ENCODE assay signal across 20 mouse cellular contexts in the genomic region with DNA sequence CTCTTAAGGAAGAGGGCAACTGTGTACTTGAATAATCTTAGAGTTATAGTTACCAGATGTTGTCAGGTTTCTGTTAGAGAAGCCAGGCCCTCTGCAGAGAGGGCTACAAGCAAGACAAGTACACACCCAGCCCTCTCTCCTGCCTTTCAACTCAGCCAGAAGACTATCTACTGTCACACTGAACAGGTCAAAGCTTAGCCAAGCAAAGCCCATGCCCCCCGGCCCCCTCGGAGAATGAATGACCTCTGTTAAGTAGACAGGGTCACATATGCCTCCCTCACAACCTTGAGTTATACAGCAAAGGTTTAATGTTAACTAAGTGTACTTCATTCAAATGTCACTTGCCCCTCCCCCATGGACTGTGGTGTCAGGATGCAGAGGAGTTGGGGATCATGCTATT. TPM values are rescaled to one million over a fixed set of nuclear protein-coding genes. Genes with fewer than 3 reads are reported as not detected.
"Had no signal": no experiment of that assay in that cellular context is flagged by ENCODE, and none has a peak within 500 bp of the region (broad histone marks: within the 10 kb centered on the region; RNA-seq: fewer than 3 reads in every experiment).

No protein-coding gene starts in this region.

- DNase-seq: left cerebral cortex, postnatal 4 days; lung, embryonic 14.5 days; lung, postnatal 10 days; lung, postnatal 4 days; midbrain, embryonic 14.5 days; right cerebral cortex, adult 18-20 months; right cerebral cortex, postnatal 25 days; thymus, postnatal 36 days had no signal

- H3K9ac ChIP-seq: limb, embryonic 15.5 days; liver, embryonic 12.5 days; lung, embryonic 14.5 days; neural tube, embryonic 15.5 days had no signal

- H3K27me3 ChIP-seq: limb, embryonic 15.5 days; liver, embryonic 12.5 days; neural tube, embryonic 15.5 days had no signal

- H3K4me1 ChIP-seq: limb, embryonic 15.5 days; liver, embryonic 12.5 days; midbrain, embryonic 10.5 days; neural tube, embryonic 15.5 days had no signal

- H3K36me3 ChIP-seq: limb, embryonic 15.5 days; liver, embryonic 12.5 days; midbrain, embryonic 10.5 days; neural tube, embryonic 15.5 days had no signal

- H3K4me3 ChIP-seq: layer of hippocampus, adult 2 months; limb, embryonic 15.5 days; liver, embryonic 12.5 days; midbrain, embryonic 10.5 days; myocyte; neural tube, embryonic 15.5 days had no signal

- H3K9me3 ChIP-seq: limb, embryonic 15.5 days; liver, embryonic 12.5 days; midbrain, embryonic 10.5 days; neural tube, embryonic 15.5 days had no signal

- H3K27ac ChIP-seq: layer of hippocampus, adult 2 months; limb, embryonic 15.5 days; liver, embryonic 12.5 days; midbrain, embryonic 10.5 days; neural tube, embryonic 15.5 days had no signal

- H3K4me2 ChIP-seq: limb, embryonic 15.5 days; liver, embryonic 12.5 days; lung, embryonic 14.5 days; neural tube, embryonic 15.5 days had no signal

- ATAC-seq: intestine, embryonic 16.5 days; liver, embryonic 12.5 days had no signal

RNA-seq across cellular contexts. Expression of gene BC025446, which starts 24.4 kb away (rescaled TPM):
- polyA plus RNA-seq: limb, embryonic 15.5 days; midbrain, embryonic 10.5 days; midbrain, embryonic 14.5 days; neural tube, embryonic 11.5 days; neural tube, embryonic 15.5 days; thymus, postnatal 0 days had no signal

RNA-seq across cellular contexts. Expression of gene Ly6f, which starts 27.7 kb away (rescaled TPM):
- polyA plus RNA-seq: limb, embryonic 15.5 days; liver, embryonic 16.5 days; lung, embryonic 14.5 days; midbrain, embryonic 10.5 days; midbrain, embryonic 14.5 days; neural tube, embryonic 11.5 days; neural tube, embryonic 15.5 days; small intestine, adult 2 months; stomach, embryonic 16.5 days had no signal
